In the genomic region with DNA sequence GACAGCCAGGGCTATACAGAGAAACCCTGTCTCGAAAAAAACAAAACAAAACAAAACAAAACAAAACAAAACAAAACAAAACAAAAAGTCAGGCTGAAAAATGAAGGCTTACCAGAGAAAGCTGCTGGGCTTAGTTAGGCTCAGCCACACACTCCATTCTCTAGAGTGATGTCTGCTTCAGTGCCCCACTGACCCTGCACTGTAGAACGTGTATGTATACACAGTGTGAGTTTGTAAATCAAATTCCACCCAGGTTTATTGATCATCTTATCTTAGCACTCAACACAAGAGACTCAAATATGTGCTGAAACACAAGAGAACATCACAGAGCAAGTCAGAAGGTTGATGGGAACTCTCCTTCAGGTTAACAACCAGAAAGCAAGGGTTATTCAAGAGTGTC, we compare ENCODE assay signal across 35 mouse cellular contexts.
"Had no signal": no experiment of that assay in that cellular context is flagged by ENCODE, and none has a peak within 500 bp of the region (broad histone marks: within the 10 kb centered on the region; RNA-seq: fewer than 3 reads in every experiment).

No protein-coding gene starts in this region.

- H3K36me3 ChIP-seq: intestine, embryonic 15.5 days had no signal

- H3K27me3 ChIP-seq: heart, embryonic 12.5 days; heart, embryonic 13.5 days; heart, embryonic 15.5 days; hindbrain, embryonic 12.5 days; hindbrain, embryonic 13.5 days; hindbrain, embryonic 15.5 days; intestine, embryonic 15.5 days; kidney, embryonic 15.5 days had no signal

- H3K4me1 ChIP-seq: heart, embryonic 12.5 days; heart, embryonic 15.5 days; hindbrain, embryonic 10.5 days; hindbrain, embryonic 12.5 days; hindbrain, embryonic 13.5 days; hindbrain, embryonic 15.5 days; intestine, embryonic 15.5 days; kidney, embryonic 15.5 days had no signal

- H3K9me3 ChIP-seq: heart, embryonic 10.5 days; heart, embryonic 12.5 days; heart, embryonic 13.5 days; heart, embryonic 15.5 days; hindbrain, embryonic 10.5 days; hindbrain, embryonic 12.5 days; hindbrain, embryonic 13.5 days; hindbrain, embryonic 15.5 days; intestine, embryonic 15.5 days; kidney, embryonic 15.5 days had no signal

- H3K4me2 ChIP-seq: heart, embryonic 11.5 days; heart, embryonic 12.5 days; heart, embryonic 13.5 days; heart, embryonic 15.5 days; hindbrain, embryonic 12.5 days; hindbrain, embryonic 13.5 days; hindbrain, embryonic 14.5 days; hindbrain, embryonic 15.5 days; intestine, embryonic 15.5 days; kidney, embryonic 15.5 days had no signal

- H3K4me3 ChIP-seq: heart, adult 2 months; heart, embryonic 10.5 days; heart, embryonic 12.5 days; heart, embryonic 13.5 days; heart, embryonic 15.5 days; hindbrain, embryonic 10.5 days; hindbrain, embryonic 12.5 days; hindbrain, embryonic 13.5 days; hindbrain, embryonic 15.5 days; intestine, embryonic 15.5 days; kidney, embryonic 15.5 days; layer of hippocampus, adult 2 months had no signal

- H3K9ac ChIP-seq: heart, embryonic 12.5 days; heart, embryonic 13.5 days; heart, embryonic 15.5 days; hindbrain, embryonic 12.5 days; hindbrain, embryonic 13.5 days; hindbrain, embryonic 14.5 days; hindbrain, embryonic 15.5 days; intestine, embryonic 15.5 days; kidney, embryonic 15.5 days had no signal

- H3K27ac ChIP-seq: heart, adult 2 months; heart, embryonic 10.5 days; heart, embryonic 13.5 days; heart, embryonic 15.5 days; hindbrain, embryonic 10.5 days; hindbrain, embryonic 12.5 days; hindbrain, embryonic 13.5 days; hindbrain, embryonic 14.5 days; hindbrain, embryonic 15.5 days; hindbrain, postnatal 0 days; intestine, embryonic 15.5 days; kidney, embryonic 15.5 days; kidney, postnatal 0 days; layer of hippocampus, adult 2 months had no signal

- ATAC-seq: hindbrain, embryonic 16.5 days; hindbrain, postnatal 0 days; inflammation-experienced regulatory T-cells, adult 6 months; intestine, embryonic 15.5 days; intestine, embryonic 16.5 days; intestine, postnatal 0 days had no signal

- DNase-seq: heart, adult 2 months; heart, postnatal 10 days; heart, postnatal 14 days; heart, postnatal 36 days; heart, postnatal 4 days; kidney, adult 11 months; kidney, adult 18-20 months; kidney, adult 2 months; kidney, adult 8-10 months; kidney, adult 9 months; kidney, postnatal 10 days; kidney, postnatal 14 days; kidney, postnatal 25 days; kidney, postnatal 36 days; kidney, postnatal 4 days; layer of hippocampus, adult 9-11 months had no signal
